Mouse (Mus musculus) splenic B cell, adult 2 months (primary cell): ENCODE results near the gene Irf2bp2.

Experiments used
- DNase-seq: peaks from one replicate; pipeline ENCODE4 v3.0.0-alpha.2; 2011; ENCODE audit warnings: low read depth, low spot score
- H3K27me3 ChIP-seq: 2 replicates; pipeline ENCODE4 v1.6.1; 2012; ENCODE audit warnings: mild to moderate bottlenecking, low read length, moderate library complexity, mixed read lengths; ENCODE audit not compliant: control insufficient read depth, poor library complexity, insufficient read depth, severe bottlenecking
- H3K36me3 ChIP-seq: 2 replicates; pipeline ENCODE4 v1.6.1; 2012; ENCODE audit warnings: mild to moderate bottlenecking, low read length, moderate library complexity, mixed read lengths; ENCODE audit not compliant: control insufficient read depth, poor library complexity, insufficient read depth, severe bottlenecking

Irf2bp2 gene

DNA sequence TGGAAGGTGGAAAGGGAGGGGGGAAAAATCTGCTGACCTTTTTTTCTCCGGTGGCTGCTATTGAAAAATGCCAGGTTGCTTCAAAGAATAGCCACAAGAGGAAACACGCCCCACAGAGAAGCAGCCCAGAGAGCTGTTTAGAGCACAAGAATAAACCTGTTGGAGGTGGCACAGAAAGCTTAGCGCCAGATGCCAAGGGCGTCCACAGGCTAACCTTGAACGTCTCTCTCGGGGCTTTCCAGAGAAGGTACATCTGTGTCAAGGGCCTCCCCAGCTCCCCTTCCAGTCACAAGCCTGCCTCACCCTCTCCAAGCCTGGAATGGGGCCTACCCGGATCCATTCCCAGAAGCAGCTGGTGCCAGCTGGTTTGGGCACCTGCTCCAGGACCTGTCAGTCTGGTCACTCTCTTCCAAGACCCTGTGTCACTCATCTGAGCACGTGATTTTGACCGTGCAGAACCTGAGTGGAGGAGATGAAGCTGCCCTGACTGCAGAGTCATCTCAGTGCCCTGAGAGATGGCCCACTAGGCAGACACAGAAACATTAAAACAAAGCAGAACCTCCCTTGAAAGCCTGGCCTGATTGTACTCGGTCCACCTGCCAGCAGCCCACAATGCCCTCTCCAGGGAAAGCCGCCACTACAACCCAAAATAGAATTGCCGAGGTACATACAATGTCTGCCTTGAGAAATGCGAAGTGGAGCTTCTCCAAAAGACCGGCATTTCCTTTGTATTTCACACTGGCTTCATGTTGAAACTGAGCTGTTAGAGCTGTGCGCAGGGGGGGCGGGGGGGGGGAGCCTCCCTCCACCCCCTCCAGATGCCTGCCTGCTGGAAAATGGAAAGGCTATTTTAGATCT is 1.6 kb upstream of the Irf2bp2 start:
- Histone ChIP-seq H3K36me3 (no peaks in the 10 kb centered on the region), H3K27me3 (no peaks in the 10 kb centered on the region)
- peak; percentile 79 for DNase-seq

DNA sequence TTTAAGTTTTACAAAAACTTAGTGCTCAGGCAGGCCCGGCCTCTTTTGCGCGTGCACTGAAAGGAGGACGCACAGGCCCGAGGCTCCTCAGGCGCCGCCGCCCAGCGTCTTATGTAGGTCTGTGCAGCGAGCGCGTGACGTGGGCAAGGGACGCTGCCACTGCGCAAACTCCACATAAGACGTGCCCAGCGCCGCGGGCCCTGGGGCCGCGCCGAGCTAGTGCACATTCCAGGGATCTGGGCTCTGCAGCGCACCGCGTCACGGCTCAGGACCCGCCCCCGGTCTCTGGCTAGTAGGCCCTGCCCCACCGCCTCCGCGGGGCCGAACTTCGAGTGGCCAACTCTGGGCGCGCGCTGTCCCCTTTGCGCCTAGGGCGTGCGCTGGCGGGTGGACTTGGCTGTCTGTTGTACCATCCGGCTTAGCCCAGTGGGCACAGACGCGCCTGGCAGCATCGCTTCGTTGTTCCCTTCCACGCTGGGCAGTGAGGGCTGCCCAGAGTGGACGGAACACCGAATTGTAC is 755 bp upstream of the Irf2bp2 start:
- DNase-seq: peak; percentile 98
- H3K36me3 ChIP-seq: no peaks in the 10 kb centered on the region
- no peaks in the 10 kb centered on the region for H3K27me3 ChIP-seq

DNA sequence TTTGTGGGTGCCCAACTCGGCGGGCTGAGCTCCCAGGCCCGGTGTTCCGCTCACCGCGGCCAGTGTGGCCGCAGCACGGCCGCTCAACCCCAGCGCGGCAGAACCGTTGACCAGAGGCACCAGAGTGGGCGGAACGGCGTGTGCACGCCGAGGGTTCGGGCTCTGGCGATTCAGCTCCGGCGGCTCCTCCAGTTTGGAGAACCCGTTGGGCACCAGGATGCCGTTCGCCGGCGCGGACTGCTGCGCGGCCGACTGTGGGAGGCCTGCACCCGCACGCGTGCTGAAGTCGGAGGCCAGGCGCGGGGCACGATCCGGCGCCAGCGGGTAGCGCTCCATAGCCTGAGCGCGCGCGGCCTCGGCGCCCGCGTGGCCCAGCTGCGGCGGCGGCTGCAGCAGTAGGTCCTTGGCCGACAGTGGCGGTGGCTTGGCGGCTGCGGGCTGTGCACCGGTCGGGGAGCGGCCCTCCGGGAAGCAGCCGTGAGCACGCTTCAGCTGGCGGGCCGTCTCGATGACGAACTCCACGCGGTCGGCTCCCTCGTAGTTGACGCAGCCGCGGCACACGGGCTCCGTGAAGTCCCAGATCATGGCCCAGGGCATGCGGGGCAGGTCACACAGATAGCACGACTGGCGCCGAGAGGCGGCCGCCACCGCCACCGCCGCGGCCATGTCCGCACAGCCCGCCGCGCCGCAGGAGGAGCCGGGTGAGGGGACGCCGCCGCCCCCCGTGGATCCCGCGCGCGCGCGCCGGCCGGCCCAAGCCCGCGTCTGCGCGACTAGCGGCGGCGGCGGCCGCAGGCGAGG is 815 bp downstream of the Irf2bp2 start:
- Histone ChIP-seq H3K36me3 (no peaks in the 10 kb centered on the region), H3K27me3 (no peaks in the 10 kb centered on the region)
- peak; percentile 66 for DNase-seq

DNA sequence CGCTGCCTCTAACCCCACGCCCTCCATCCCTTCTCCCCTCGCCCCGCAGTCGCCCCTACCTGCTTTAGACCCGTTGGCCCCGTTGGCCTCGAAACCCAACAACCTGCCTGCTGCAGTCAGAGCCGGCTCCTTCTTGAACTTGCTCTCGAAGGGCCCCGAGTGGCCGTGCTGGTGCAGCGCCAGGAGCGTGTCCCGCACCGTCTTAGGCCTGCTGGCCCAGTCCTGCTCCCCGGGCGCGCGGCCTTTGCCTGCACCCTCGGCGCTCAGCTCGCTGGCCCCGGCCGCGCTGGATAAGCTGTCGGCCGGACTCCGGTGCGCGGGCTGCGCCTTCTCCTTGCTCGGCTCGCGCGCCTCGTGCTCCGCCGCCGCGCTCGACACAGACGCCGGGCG is 1.4 kb downstream of the Irf2bp2 start:
- DNase-seq: peak; percentile 55
- Histone ChIP-seq H3K36me3 (no peaks in the 10 kb centered on the region), H3K27me3 (no peaks in the 10 kb centered on the region)

DNA sequence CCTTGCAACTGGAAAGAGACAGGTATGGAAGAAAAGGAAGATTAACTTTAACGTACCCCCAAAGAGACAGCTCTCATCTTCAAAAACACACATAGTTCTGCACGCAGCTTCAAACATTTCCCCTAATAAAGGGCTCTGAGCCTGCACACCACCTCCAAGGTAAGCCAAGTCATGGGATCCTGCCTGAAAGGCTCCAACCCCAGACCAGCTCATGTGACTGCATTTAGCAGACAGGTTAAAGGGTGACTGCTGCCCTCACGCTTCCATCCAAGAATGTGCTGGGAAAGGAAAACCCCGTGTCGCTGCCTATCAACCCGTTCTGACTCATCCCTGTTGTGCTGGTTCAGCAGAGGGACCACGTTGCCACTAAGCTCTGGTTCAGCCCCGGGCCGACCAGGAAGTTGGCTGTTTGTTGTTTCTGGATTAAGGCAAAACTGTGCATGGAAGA is 1.9 kb downstream of the Irf2bp2 start:
- DNase-seq: peak; percentile 61
- no peaks in the 10 kb centered on the region for H3K27me3 ChIP-seq

DNA sequence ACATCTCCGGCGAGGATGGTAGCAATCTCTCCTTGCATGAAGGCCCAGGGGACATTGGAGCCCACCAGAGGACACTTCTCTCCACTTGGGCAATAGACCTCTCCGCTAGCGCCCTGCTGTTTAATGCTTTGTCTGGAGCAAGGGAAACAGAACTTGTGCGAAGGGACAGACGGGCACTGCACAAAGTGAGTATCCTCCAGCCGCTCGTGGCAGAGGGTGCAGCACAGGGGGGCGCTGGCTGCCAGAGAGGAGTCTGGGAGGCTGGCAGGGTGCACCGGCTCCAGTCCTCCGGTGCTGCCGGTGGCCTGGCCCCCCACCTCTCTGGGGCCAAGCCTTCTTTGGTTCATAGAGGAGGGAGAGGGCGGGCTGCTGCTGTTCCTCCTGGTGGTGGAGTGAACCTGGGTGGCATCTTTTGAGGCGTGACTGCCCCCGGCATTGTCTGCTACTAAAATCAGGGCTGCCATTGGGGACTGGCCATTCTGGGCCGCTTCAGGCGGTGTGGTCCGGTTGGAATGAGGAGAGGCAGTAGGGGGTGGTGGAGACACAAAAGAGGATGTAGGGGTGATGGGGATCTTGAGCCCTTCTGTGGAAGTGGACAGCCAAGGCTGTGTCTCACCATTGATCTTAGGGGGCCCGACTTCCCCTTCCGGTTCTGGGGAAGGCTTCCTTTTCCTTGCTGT is 2.5 kb downstream of the Irf2bp2 start:
- DNase-seq: peak; percentile 60
- H3K36me3 ChIP-seq: no peaks in the 10 kb centered on the region
- no peaks in the 10 kb centered on the region for H3K27me3 ChIP-seq

More for the DNA sequence above, 1.9 kb downstream of the Irf2bp2 start:
- no peaks in the 10 kb centered on the region for H3K36me3 ChIP-seq

DNA sequence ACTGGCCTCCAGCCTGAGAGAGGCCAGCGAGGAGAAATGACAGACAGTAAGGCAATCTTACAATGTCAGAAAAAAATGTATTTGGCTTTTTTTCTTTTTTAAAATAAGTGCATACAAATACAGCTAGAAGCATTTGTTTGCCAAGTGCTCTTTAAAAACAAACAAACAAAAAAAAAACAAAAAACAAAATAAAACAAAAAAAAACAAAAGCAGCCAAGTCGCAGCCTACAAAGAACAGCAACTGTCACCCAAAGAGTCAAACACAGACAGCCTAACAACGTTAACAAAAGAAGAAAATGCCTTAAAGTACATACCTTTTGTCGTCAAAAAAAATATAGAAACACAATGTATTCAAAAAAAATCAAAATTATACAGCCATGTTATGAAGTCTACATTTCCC is 3.2 kb downstream of the Irf2bp2 start:
- Histone ChIP-seq H3K36me3 (no peaks in the 10 kb centered on the region), H3K27me3 (no peaks in the 10 kb centered on the region)
- DNase-seq: no peak

DNA sequence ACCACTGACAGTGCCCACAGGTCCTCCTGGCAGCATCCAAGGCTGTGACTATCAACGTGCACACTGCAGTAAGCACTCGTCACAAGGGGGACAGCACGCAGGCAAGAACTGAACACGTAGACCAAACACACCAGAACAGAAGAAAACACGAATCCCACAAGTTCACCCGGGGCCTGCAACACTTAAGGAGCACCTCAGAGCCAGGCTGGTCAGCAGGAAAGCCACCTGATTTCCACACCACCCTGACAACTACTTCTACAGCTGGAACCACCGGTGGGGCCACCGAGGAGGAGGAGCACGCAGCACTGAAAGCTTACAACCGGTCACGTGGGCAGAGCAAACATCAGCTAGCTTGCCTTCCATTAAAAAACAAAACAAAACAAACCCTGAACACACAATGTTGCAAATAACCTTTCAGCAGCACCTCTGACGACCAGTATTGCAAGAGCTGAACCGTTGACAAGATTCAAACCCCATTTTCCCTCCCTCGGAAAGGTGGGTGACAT is 3.7 kb downstream of the Irf2bp2 start:
- Histone ChIP-seq H3K27me3 (no peaks in the 10 kb centered on the region), H3K36me3 (no peaks in the 10 kb centered on the region)
- DNase-seq: peak; percentile 71

DNA sequence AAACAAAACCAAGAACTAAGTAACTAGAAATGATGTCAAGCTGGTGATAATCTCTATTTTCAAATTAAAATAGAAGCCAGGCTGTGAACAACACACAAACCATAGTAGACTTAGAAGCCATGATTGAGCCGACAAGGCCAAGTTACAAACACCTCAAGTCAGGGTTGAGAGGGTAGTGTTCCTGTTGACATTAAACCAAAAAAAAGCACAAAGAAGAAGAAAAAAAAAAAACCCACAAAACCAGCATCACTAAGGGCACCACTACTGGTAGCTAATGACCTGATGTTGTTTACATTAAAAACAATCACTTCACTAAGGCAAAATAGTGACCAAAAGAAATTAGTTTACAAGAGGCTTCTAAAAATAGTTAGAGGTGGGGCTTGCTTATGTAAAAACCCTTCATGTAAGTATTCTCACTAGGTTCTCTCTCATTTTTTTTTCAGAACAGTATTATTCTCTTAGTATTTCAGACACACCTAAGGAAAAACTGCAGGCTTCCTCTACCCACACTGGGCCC is 4.2 kb downstream of the Irf2bp2 start:
- Histone ChIP-seq H3K27me3 (no peaks in the 10 kb centered on the region), H3K36me3 (no peaks in the 10 kb centered on the region)
- DNase-seq: peak; percentile 52

DNA sequence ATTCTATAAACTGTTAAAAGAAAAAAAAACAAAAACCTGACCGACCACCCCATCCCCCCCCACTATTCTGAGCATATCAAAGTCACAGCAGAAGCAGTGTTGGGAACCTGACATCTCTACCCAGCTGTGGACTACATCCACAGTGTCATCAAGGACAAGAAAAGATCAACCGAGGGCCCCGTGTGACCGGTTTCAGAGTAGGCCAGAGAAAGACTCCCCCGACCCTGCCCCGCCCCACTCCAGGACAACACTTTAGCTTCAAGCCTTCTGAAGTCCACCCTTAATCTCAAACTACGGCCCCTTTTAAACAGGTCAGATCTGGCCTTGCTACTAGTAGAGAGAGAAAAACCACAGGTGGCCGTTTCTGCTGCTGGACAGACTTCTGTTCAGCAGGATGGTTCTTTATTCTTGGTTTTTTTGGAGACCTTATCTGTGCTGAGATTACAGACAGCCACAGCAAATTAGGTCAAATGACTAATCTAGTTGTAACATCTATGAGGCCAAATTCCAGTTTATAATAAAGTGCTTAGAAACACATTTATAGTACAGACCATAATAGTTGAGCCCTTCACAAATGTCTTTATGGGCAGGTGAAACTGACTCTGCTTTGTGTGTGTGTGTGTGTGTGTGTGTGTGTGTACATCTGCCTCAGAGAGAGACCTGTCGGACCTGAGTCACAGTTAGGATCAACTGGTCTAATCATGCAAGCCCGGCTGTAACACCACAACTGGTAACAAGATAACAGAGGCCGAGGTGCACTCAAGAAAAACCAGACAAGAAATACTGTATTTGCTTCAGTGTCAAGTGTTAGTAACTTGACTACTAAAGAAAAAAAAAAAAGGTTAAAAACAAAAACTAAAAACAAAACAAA is 4.9 kb downstream of the Irf2bp2 start:
- Histone ChIP-seq H3K36me3 (no peaks in the 10 kb centered on the region), H3K27me3 (no peaks in the 10 kb centered on the region)
- peak; percentile 30 for DNase-seq

DNA sequence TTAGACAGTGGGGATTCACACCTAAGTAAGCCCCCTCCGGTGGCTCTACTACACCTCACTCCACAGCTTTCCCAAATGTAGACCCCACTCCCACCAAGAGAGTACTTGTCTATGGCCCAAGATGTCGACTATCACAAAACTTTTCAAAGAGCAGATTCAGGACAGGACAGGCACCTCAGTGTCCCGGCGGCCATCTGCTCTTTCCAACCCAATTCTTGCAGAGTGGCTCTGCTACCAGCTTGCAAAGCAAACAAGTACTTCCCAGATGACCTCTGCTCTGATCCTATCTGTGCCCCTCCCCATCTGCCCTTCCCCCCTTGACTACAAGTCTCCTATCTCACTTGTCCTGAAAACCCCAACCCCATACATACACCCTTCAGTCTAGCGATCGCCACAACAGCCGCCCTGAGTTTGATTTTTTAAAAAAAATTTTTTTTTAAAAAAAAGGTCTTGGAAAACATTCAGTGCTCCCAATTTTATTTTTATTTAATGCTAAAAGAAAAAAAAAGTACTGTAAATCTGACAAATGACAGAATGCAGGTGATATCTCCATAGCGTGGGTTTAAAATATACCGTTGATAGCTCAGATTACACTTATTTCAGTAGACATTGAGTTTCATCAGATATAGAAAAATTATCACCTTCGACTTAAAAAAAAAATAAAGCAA is 5.8 kb downstream of the Irf2bp2 start:
- H3K36me3 ChIP-seq: no peaks in the 10 kb centered on the region
- no peaks in the 10 kb centered on the region for H3K27me3 ChIP-seq
- no peak for DNase-seq

DNA sequence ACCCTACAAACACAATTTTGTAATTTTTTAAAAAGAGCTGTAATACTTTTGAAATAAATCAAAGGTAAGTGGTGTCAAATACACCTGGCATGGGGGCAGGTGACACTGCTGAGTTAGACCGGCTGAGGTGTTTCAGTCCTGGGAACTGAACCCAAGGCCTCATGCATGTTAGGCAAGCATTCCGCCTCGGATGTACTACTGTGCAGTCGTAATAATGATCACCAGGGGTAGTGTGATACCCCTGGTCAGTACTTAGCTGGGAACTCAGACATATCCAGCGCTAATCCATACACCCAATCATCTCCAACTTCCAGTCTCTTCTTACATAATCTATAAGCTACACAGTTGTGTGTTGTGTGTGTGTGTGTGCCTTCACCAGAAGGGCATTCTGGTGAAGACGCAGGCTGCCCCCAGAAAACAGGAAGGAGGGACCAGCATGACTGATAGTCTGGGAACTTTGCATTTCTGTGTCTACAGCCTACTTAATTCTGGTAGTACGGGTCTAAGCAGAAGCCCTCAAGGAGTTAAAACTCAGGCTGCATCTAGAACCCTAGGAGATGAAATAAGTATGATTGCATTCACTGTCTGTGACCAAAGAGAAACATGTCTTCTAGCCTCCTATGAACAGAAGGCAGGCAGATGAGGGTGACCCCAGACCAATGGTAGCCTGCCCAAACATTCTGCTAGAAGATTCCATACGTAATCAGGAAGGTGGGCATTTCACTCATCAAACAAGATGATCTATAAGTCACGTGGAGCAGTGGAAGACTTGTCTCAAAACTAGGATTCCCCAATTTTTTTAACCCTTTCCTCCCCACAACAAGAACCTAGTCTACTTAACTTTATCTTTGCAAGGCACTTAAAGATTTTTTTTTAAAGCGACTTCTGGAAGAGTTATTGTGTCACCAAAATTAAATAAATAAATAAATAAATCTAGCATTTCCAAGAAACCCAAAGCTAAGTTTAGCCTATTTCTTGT is 6.9 kb downstream of the Irf2bp2 start:
- no peaks in the 10 kb centered on the region for H3K27me3 ChIP-seq
- H3K36me3 ChIP-seq: no peaks in the 10 kb centered on the region
- peak; percentile 51 for DNase-seq
